Mouse (Mus musculus): ENCODE data around the gene Hjurp. TPM values are rescaled to one million over a fixed set of nuclear protein-coding genes. Genes with fewer than 3 reads are reported as not detected.

The Hjurp gene
- polyA plus RNA-seq, 1 experiment from 2014 or later: 155 TPM

GRCm38 (mm10) chr1:88234248-88234610 lies 43.2 kb downstream of the Hjurp start:
- no peak overlapping the region for H3K27ac ChIP-seq
- 61% methylated on average over 4 of the region's 4 CpGs for WGBS
- H3K4me3 ChIP-seq: no peak overlapping the region
- DNase-seq (ENCODE audit: low spot score): no peak
- H3K27me3 ChIP-seq (ENCODE audit: insufficient read depth, poor library complexity, severe bottlenecking): no peaks in the 10 kb centered on the region
- no peaks in the 10 kb centered on the region for H3K36me3 ChIP-seq
- peaks cover 96% of the 10 kb centered on the region for H3K9me3 ChIP-seq
- H3K4me1 ChIP-seq: no peaks in the 10 kb centered on the region

- WGBS: 62% methylated on average over 14 of the region's 14 CpGs
- Histone ChIP-seq H3K36me3 (no peaks in the 10 kb centered on the region), H3K4me3 (no peak overlapping the region), H3K27me3 (ENCODE audit: insufficient read depth, poor library complexity, severe bottlenecking) (no peaks in the 10 kb centered on the region), H3K27ac (no peak overlapping the region), H3K4me1 (no peaks in the 10 kb centered on the region), H3K9me3 (peaks cover 96% of the 10 kb centered on the region)
- no peak for DNase-seq (ENCODE audit: low spot score)
Observed at GRCm38 (mm10) chr1:88233421-88234247, 43.8 kb downstream of the Hjurp start.

GRCm38 (mm10) chr1:88232664-88233380 lies 44.6 kb downstream of the Hjurp start:
- 52% methylated on average over 3 of the region's 3 CpGs for WGBS
- no peaks in the 10 kb centered on the region for H3K27me3 ChIP-seq (ENCODE audit: insufficient read depth, poor library complexity, severe bottlenecking)
- H3K4me3 ChIP-seq: no peak overlapping the region
- no peak overlapping the region for H3K27ac ChIP-seq
- H3K36me3 ChIP-seq: no peaks in the 10 kb centered on the region
- no peaks in the 10 kb centered on the region for H3K4me1 ChIP-seq
- DNase-seq (ENCODE audit: low spot score): no peak
- peaks cover 96% of the 10 kb centered on the region for H3K9me3 ChIP-seq

GRCm38 (mm10) chr1:88231803-88232499 lies 45.5 kb downstream of the Hjurp start:
- Histone ChIP-seq H3K9me3 (peaks cover 96% of the 10 kb centered on the region), H3K27me3 (ENCODE audit: insufficient read depth, poor library complexity, severe bottlenecking) (no peaks in the 10 kb centered on the region), H3K4me3 (no peak overlapping the region), H3K27ac (no peak overlapping the region), H3K4me1 (no peaks in the 10 kb centered on the region), H3K36me3 (no peaks in the 10 kb centered on the region)
- 58% methylated on average over 7 of the region's 7 CpGs for WGBS
- DNase-seq (ENCODE audit: low spot score): no peak

- no peaks in the 10 kb centered on the region for H3K36me3 ChIP-seq
- peaks cover 99% of the 10 kb centered on the region for H3K9me3 ChIP-seq
- H3K4me3 ChIP-seq: no peak overlapping the region
- H3K4me1 ChIP-seq: no peaks in the 10 kb centered on the region
- H3K27ac ChIP-seq: no peak overlapping the region
- WGBS: 73% methylated on average over 6 of the region's 6 CpGs
- no peaks in the 10 kb centered on the region for H3K27me3 ChIP-seq (ENCODE audit: insufficient read depth, poor library complexity, severe bottlenecking)
- DNase-seq (ENCODE audit: low spot score): no peak
Observed at GRCm38 (mm10) chr1:88230981-88231802, 46.2 kb downstream of the Hjurp start.

- Histone ChIP-seq H3K27ac (no peak overlapping the region), H3K9me3 (peaks cover 99% of the 10 kb centered on the region), H3K27me3 (ENCODE audit: insufficient read depth, poor library complexity, severe bottlenecking) (no peaks in the 10 kb centered on the region), H3K36me3 (no peaks in the 10 kb centered on the region), H3K4me1 (no peaks in the 10 kb centered on the region), H3K4me3 (no peak overlapping the region)
- 70% methylated on average over 7 of the region's 7 CpGs for WGBS
- DNase-seq (ENCODE audit: low spot score): no peak
Observed at GRCm38 (mm10) chr1:88230421-88230820, 47.0 kb downstream of the Hjurp start.

- Histone ChIP-seq H3K27ac (no peak overlapping the region), H3K4me1 (no peaks in the 10 kb centered on the region), H3K36me3 (no peaks in the 10 kb centered on the region), H3K9me3 (peaks cover 97% of the 10 kb centered on the region), H3K4me3 (no peak overlapping the region), H3K27me3 (ENCODE audit: insufficient read depth, poor library complexity, severe bottlenecking) (no peaks in the 10 kb centered on the region)
- WGBS: 77% methylated on average over 5 of the region's 5 CpGs
- no peak for DNase-seq (ENCODE audit: low spot score)
Observed at GRCm38 (mm10) chr1:88229986-88230385, 47.4 kb downstream of the Hjurp start.

GRCm38 (mm10) chr1:88229566-88229965 lies 47.9 kb downstream of the Hjurp start:
- Histone ChIP-seq H3K36me3 (no peaks in the 10 kb centered on the region), H3K4me1 (no peaks in the 10 kb centered on the region), H3K4me3 (no peak overlapping the region), H3K27me3 (ENCODE audit: insufficient read depth, poor library complexity, severe bottlenecking) (no peaks in the 10 kb centered on the region), H3K27ac (no peak overlapping the region), H3K9me3 (peaks cover 93% of the 10 kb centered on the region)
- no peak for DNase-seq (ENCODE audit: low spot score)
- WGBS: 73% methylated on average over 3 of the region's 3 CpGs

- H3K4me3 ChIP-seq: no peak overlapping the region
- no peaks in the 10 kb centered on the region for H3K27me3 ChIP-seq (ENCODE audit: insufficient read depth, poor library complexity, severe bottlenecking)
- H3K27ac ChIP-seq: no peak overlapping the region
- no peaks in the 10 kb centered on the region for H3K4me1 ChIP-seq
- H3K9me3 ChIP-seq: peaks cover 78% of the 10 kb centered on the region
- no peaks in the 10 kb centered on the region for H3K36me3 ChIP-seq
- DNase-seq (ENCODE audit: low spot score): peak; percentile 88
- 64% methylated on average over 7 of the region's 7 CpGs for WGBS
Observed at GRCm38 (mm10) chr1:88228121-88228520, 49.3 kb downstream of the Hjurp start.

GRCm38 (mm10) chr1:88227482-88227881 lies 50.0 kb downstream of the Hjurp start:
- no peak overlapping the region for H3K27ac ChIP-seq
- 56% methylated on average over 2 of the region's 2 CpGs for WGBS
- H3K36me3 ChIP-seq: no peaks in the 10 kb centered on the region
- peak; percentile 78 for DNase-seq (ENCODE audit: low spot score)
- no peak overlapping the region for H3K4me3 ChIP-seq
- H3K9me3 ChIP-seq: peaks cover 72% of the 10 kb centered on the region
- H3K27me3 ChIP-seq (ENCODE audit: insufficient read depth, poor library complexity, severe bottlenecking): no peaks in the 10 kb centered on the region
- no peaks in the 10 kb centered on the region for H3K4me1 ChIP-seq

GRCm38 (mm10) chr1:88226670-88227379 lies 50.6 kb downstream of the Hjurp start, which contains the start of gene Mroh2a:
TSS of gene Mroh2a (plus strand) at chr1:88226986.
- no peaks in the 10 kb centered on the region for H3K36me3 ChIP-seq
- no peak within 1 kb of the TSS for H3K4me3 ChIP-seq
- 50% methylated on average over 5 of the region's 5 CpGs for WGBS
- H3K27me3 ChIP-seq (ENCODE audit: insufficient read depth, poor library complexity, severe bottlenecking): no peaks in the 10 kb centered on the region
- H3K27ac ChIP-seq: no peak within 1 kb of the TSS
- no peaks in the 10 kb centered on the region for H3K4me1 ChIP-seq
- peaks cover 65% of the 10 kb centered on the region for H3K9me3 ChIP-seq
- DNase-seq (ENCODE audit: low spot score): peak; percentile 78

GRCm38 (mm10) chr1:88225741-88226140 lies 51.7 kb downstream of the Hjurp start:
- peak; percentile 74 for DNase-seq (ENCODE audit: low spot score)
- Histone ChIP-seq H3K36me3 (no peaks in the 10 kb centered on the region), H3K27me3 (ENCODE audit: insufficient read depth, poor library complexity, severe bottlenecking) (no peaks in the 10 kb centered on the region), H3K4me3 (no peak overlapping the region), H3K27ac (no peak overlapping the region), H3K4me1 (no peaks in the 10 kb centered on the region), H3K9me3 (peaks cover 55% of the 10 kb centered on the region)
